Mouse (Mus musculus): ENCODE data around the gene Rai1. TPM values are rescaled to one million over a fixed set of nuclear protein-coding genes. Genes with fewer than 3 reads are reported as not detected.

Gene Rai1
- polyA plus RNA-seq, 1 experiment from 2014 or later: 16.1 TPM

- H3K4me2 ChIP-seq (ENCODE audit: low read depth, low read length): no peak overlapping the region
- 54% methylated on average over 5 of the region's 5 CpGs for WGBS
These were observed 14.0 kb upstream of the Rai1 start for GRCm38 (mm10) chr11:60090696-60091421.

GRCm38 (mm10) chr11:60091422-60091761 lies 13.4 kb upstream of the Rai1 start:
- no peaks in the 10 kb centered on the region for H3K9me3 ChIP-seq (replicated peaks; ENCODE audit: control insufficient read depth, low read length)
- ATAC-seq (ENCODE audit: insufficient read depth, low FRiP score): no peak
- no peak overlapping the region for H3K4me3 ChIP-seq (replicated peaks; ENCODE audit: low read length)
- peaks cover 14% of the 10 kb centered on the region for H3K4me1 ChIP-seq (ENCODE audit: control insufficient read depth, insufficient read depth, low read length)
- 65% methylated on average over 7 of the region's 7 CpGs for WGBS
- H3K27ac ChIP-seq (ENCODE audit: low read length): no peak overlapping the region
- H3K36me3 ChIP-seq (ENCODE audit: control insufficient read depth, insufficient read depth, low read length): no peaks in the 10 kb centered on the region
- H3K4me2 ChIP-seq (ENCODE audit: low read depth, low read length): no peak overlapping the region
- no peaks in the 10 kb centered on the region for H3K27me3 ChIP-seq (ENCODE audit: control insufficient read depth, insufficient read depth, low read length)
- H3K9ac ChIP-seq (ENCODE audit: low read length): no peak overlapping the region

More at GRCm38 (mm10) chr11:60090696-60091421, 14.0 kb upstream of the Rai1 start:
- H3K9me3 ChIP-seq (replicated peaks; ENCODE audit: control insufficient read depth, low read length): no peaks in the 10 kb centered on the region
- H3K27ac ChIP-seq (ENCODE audit: low read length): no peak overlapping the region
- no peak for ATAC-seq (ENCODE audit: insufficient read depth, low FRiP score)
- H3K9ac ChIP-seq (ENCODE audit: low read length): no peak overlapping the region
- no peaks in the 10 kb centered on the region for H3K27me3 ChIP-seq (ENCODE audit: control insufficient read depth, insufficient read depth, low read length)
- H3K36me3 ChIP-seq (ENCODE audit: control insufficient read depth, insufficient read depth, low read length): no peaks in the 10 kb centered on the region
- H3K4me1 ChIP-seq (ENCODE audit: control insufficient read depth, insufficient read depth, low read length): peaks cover 13% of the 10 kb centered on the region
- no peak overlapping the region for H3K4me3 ChIP-seq (replicated peaks; ENCODE audit: low read length)

- no peak overlapping the region for H3K9ac ChIP-seq (ENCODE audit: low read length)
- H3K36me3 ChIP-seq (ENCODE audit: control insufficient read depth, insufficient read depth, low read length): no peaks in the 10 kb centered on the region
- H3K4me2 ChIP-seq (ENCODE audit: low read depth, low read length): no peak overlapping the region
- H3K9me3 ChIP-seq (replicated peaks; ENCODE audit: control insufficient read depth, low read length): no peaks in the 10 kb centered on the region
- no peak overlapping the region for H3K4me3 ChIP-seq (replicated peaks; ENCODE audit: low read length)
- H3K27me3 ChIP-seq (ENCODE audit: control insufficient read depth, insufficient read depth, low read length): no peaks in the 10 kb centered on the region
- H3K27ac ChIP-seq (ENCODE audit: low read length): no peak overlapping the region
- peaks cover 14% of the 10 kb centered on the region for H3K4me1 ChIP-seq (ENCODE audit: control insufficient read depth, insufficient read depth, low read length)
- ATAC-seq (ENCODE audit: insufficient read depth, low FRiP score): no peak
These were observed 11.6 kb upstream of the Rai1 start for GRCm38 (mm10) chr11:60093227-60093626.

- no peak overlapping the region for H3K4me2 ChIP-seq (ENCODE audit: low read depth, low read length)
- H3K9ac ChIP-seq (ENCODE audit: low read length): no peak overlapping the region
- no peaks in the 10 kb centered on the region for H3K36me3 ChIP-seq (ENCODE audit: control insufficient read depth, insufficient read depth, low read length)
- H3K27me3 ChIP-seq (ENCODE audit: control insufficient read depth, insufficient read depth, low read length): no peaks in the 10 kb centered on the region
- H3K9me3 ChIP-seq (replicated peaks; ENCODE audit: control insufficient read depth, low read length): no peaks in the 10 kb centered on the region
- ATAC-seq (ENCODE audit: insufficient read depth, low FRiP score): no peak
- H3K4me1 ChIP-seq (ENCODE audit: control insufficient read depth, insufficient read depth, low read length): peaks cover 14% of the 10 kb centered on the region
- WGBS: 52% methylated on average over 7 of the region's 7 CpGs
- H3K27ac ChIP-seq (ENCODE audit: low read length): no peak overlapping the region
- H3K4me3 ChIP-seq (replicated peaks; ENCODE audit: low read length): no peak overlapping the region
These were observed 10.7 kb upstream of the Rai1 start for GRCm38 (mm10) chr11:60093984-60094587.

- H3K27ac ChIP-seq (ENCODE audit: low read length): no peak overlapping the region
- WGBS: 51% methylated on average over 9 of the region's 9 CpGs
- ATAC-seq (ENCODE audit: insufficient read depth, low FRiP score): no peak
These were observed 9.7 kb upstream of the Rai1 start for GRCm38 (mm10) chr11:60094909-60095810.

GRCm38 (mm10) chr11:60099555-60100186 lies 5.1 kb upstream of the Rai1 start:
- no peaks in the 10 kb centered on the region for H3K9me3 ChIP-seq (replicated peaks; ENCODE audit: control insufficient read depth, low read length)
- no peak for ATAC-seq (ENCODE audit: insufficient read depth, low FRiP score)
- H3K4me2 ChIP-seq (ENCODE audit: low read depth, low read length): no peak overlapping the region
- no peak overlapping the region for H3K4me3 ChIP-seq (replicated peaks; ENCODE audit: low read length)
- WGBS: 52% methylated on average over 8 of the region's 8 CpGs
- H3K9ac ChIP-seq (ENCODE audit: low read length): no peak overlapping the region
- no peaks in the 10 kb centered on the region for H3K27me3 ChIP-seq (ENCODE audit: control insufficient read depth, insufficient read depth, low read length)
- peaks cover 20% of the 10 kb centered on the region; the same call in 1 of the 2 replicates for H3K4me1 ChIP-seq (ENCODE audit: control insufficient read depth, insufficient read depth, low read length)
- no peak overlapping the region for H3K27ac ChIP-seq (ENCODE audit: low read length)
- no peaks in the 10 kb centered on the region for H3K36me3 ChIP-seq (ENCODE audit: control insufficient read depth, insufficient read depth, low read length)

More at GRCm38 (mm10) chr11:60094909-60095810, 9.7 kb upstream of the Rai1 start:
- H3K27me3 ChIP-seq (ENCODE audit: control insufficient read depth, insufficient read depth, low read length): no peaks in the 10 kb centered on the region
- H3K4me2 ChIP-seq (ENCODE audit: low read depth, low read length): no peak overlapping the region
- peak overlapping the region; percentile 28; the same call in 1 of the 2 replicates for H3K9ac ChIP-seq (ENCODE audit: low read length)
- peaks cover 14% of the 10 kb centered on the region for H3K4me1 ChIP-seq (ENCODE audit: control insufficient read depth, insufficient read depth, low read length)
- no peak overlapping the region for H3K4me3 ChIP-seq (replicated peaks; ENCODE audit: low read length)
- H3K9me3 ChIP-seq (replicated peaks; ENCODE audit: control insufficient read depth, low read length): no peaks in the 10 kb centered on the region
- H3K36me3 ChIP-seq (ENCODE audit: control insufficient read depth, insufficient read depth, low read length): no peaks in the 10 kb centered on the region

- Histone ChIP-seq H3K27me3 (ENCODE audit: control insufficient read depth, insufficient read depth, low read length) (no peaks in the 10 kb centered on the region), H3K9me3 (replicated peaks; ENCODE audit: control insufficient read depth, low read length) (no peaks in the 10 kb centered on the region), H3K36me3 (ENCODE audit: control insufficient read depth, insufficient read depth, low read length) (no peaks in the 10 kb centered on the region), H3K27ac (ENCODE audit: low read length) (no peak overlapping the region), H3K4me1 (ENCODE audit: control insufficient read depth, insufficient read depth, low read length) (peaks cover 7% of the 10 kb centered on the region; the same call in 1 of the 2 replicates), H3K9ac (ENCODE audit: low read length) (no peak overlapping the region), H3K4me2 (ENCODE audit: low read depth, low read length) (no peak overlapping the region), H3K4me3 (replicated peaks; ENCODE audit: low read length) (no peak overlapping the region)
- 64% methylated on average over 4 of the region's 4 CpGs for WGBS
- no peak for ATAC-seq (ENCODE audit: insufficient read depth, low FRiP score)
These were observed 3.8 kb upstream of the Rai1 start for GRCm38 (mm10) chr11:60100827-60101555.

GRCm38 (mm10) chr11:60101986-60102385 lies 2.8 kb upstream of the Rai1 start:
- Histone ChIP-seq H3K4me2 (ENCODE audit: low read depth, low read length) (no peak overlapping the region), H3K27me3 (ENCODE audit: control insufficient read depth, insufficient read depth, low read length) (no peaks in the 10 kb centered on the region), H3K9ac (ENCODE audit: low read length) (no peak overlapping the region), H3K4me1 (ENCODE audit: control insufficient read depth, insufficient read depth, low read length) (peaks cover 12% of the 10 kb centered on the region), H3K4me3 (replicated peaks; ENCODE audit: low read length) (no peak overlapping the region), H3K9me3 (replicated peaks; ENCODE audit: control insufficient read depth, low read length) (no peaks in the 10 kb centered on the region), H3K36me3 (ENCODE audit: control insufficient read depth, insufficient read depth, low read length) (no peaks in the 10 kb centered on the region), H3K27ac (ENCODE audit: low read length) (no peak overlapping the region)
- WGBS: 86% methylated on average over 4 of the region's 4 CpGs
- ATAC-seq (ENCODE audit: insufficient read depth, low FRiP score): no peak
